Mouse (Mus musculus) liver, embryonic 11.5 days (tissue): ENCODE measurements around the gene Rfc4. TPM values are rescaled to one million over a fixed set of nuclear protein-coding genes. Genes with fewer than 3 reads are reported as not detected.
A peak's percentile ranks its signal among the peaks of the same experiment; 100 is the strongest.

Experiments used
- ATAC-seq: fragments of 200-750 bp; cut with Nextera tagmentation; replicated peaks from 2 replicates; pipeline ENCODE4 v1.8.0; 2017; ENCODE audit warnings: moderate number of reproducible peaks, mild to moderate bottlenecking, moderate TSS enrichment, moderate library complexity; ENCODE audit not compliant: low FRiP score
- DNase-seq: peaks from one replicate; pipeline ENCODE4 v3.0.0-alpha.2; 2017; ENCODE audit warnings: low spot score
- H3K27ac ChIP-seq: fragments of 300-500 bp; sonication (generic); 2 replicates; pipeline ENCODE4 v1.5.1; 2014; ENCODE audit warnings: mild to moderate bottlenecking, low read depth, low read length, control low read depth
- H3K27me3 ChIP-seq: fragments of 300-500 bp; sonication (generic); replicated peaks from 2 replicates; pipeline ENCODE4 v1.6.1; 2014; ENCODE audit warnings: low read length, mixed read lengths; ENCODE audit not compliant: control insufficient read depth, insufficient read depth
- H3K36me3 ChIP-seq: fragments of 300-500 bp; sonication (generic); 2 replicates; pipeline ENCODE4 v1.6.1; 2014; ENCODE audit warnings: mild to moderate bottlenecking, low read length, moderate library complexity, mixed read lengths; ENCODE audit not compliant: control insufficient read depth, insufficient read depth
- H3K4me1 ChIP-seq: fragments of 300-500 bp; sonication (generic); replicated peaks from 2 replicates; pipeline ENCODE4 v1.6.1; 2014; ENCODE audit warnings: low read length, mixed read lengths; ENCODE audit not compliant: control insufficient read depth, insufficient read depth
- H3K4me2 ChIP-seq: fragments of 300-500 bp; sonication (generic); 2 replicates; pipeline ENCODE4 v1.6.1; 2014; ENCODE audit warnings: mild to moderate bottlenecking, control low read depth, moderate library complexity
- H3K4me3 ChIP-seq: fragments of 300-500 bp; sonication (generic); 2 replicates; pipeline ENCODE4 v1.5.1; 2014; ENCODE audit warnings: low read depth, low read length, control low read depth
- H3K9ac ChIP-seq: fragments of 300-500 bp; sonication (generic); 2 replicates; pipeline ENCODE4 v1.6.1; 2014; ENCODE audit warnings: low read depth, low read length, control low read depth
- H3K9me3 ChIP-seq: fragments of 300-500 bp; sonication (generic); 2 replicates; pipeline ENCODE4 v1.6.1; 2016; ENCODE audit warnings: low read length, inconsistent platforms, mixed read lengths; ENCODE audit not compliant: control insufficient read depth
- WGBS: fragments of 180-500 bp; shearing (Covaris S2); extraction: QIAGEN DNeasy Blood & Tissue Kit; methylation state at CpG from one replicate; pipeline ENCODE4 v1.1.7; 2014; 5-methylcytosine and 5-hydroxymethylcytosine counted together
- polyA plus RNA-seq: library from polyadenylated mRNA; unstranded; fragments of >200 nt; fragmentation: Nextera tagmentation; extraction: Ambion mirVana; gene quantifications from 2 replicates; pipeline ENCODE4 v1.2.1, GENCODE M21; 2014

Gene Rfc4
- 204 and 227 TPM in 2 replicates for polyA plus RNA-seq

- DNase-seq: peak; percentile 92
- WGBS: under 1% methylated on average over 51 of the region's 51 CpGs
- H3K27ac ChIP-seq: peak within 1 kb of the TSS; percentile 95
- H3K36me3 ChIP-seq: peaks cover 5% of the 10 kb centered on the region
- no peaks in the 10 kb centered on the region for H3K9me3 ChIP-seq
- peak; percentile 93 for ATAC-seq
- H3K4me1 ChIP-seq: peaks cover 12% of the 10 kb centered on the region
- no peaks in the 10 kb centered on the region for H3K27me3 ChIP-seq
- H3K4me3 ChIP-seq: peak within 1 kb of the TSS; percentile 68
- peak within 1 kb of the TSS; percentile 86 for H3K9ac ChIP-seq
- peak within 1 kb of the TSS; percentile 87 for H3K4me2 ChIP-seq
These were observed at the start of gene Rfc4 for GRCm38 (mm10) chr16:23127673-23128375. Rfc4 (minus strand) TSS chr16:23127737.

GRCm38 (mm10) chr16:23175956-23176355, 48.4 kb upstream of the Rfc4 start:
- 19% methylated on average over 3 of the region's 3 CpGs for WGBS
- no peak overlapping the region; the same call in 1 of the 2 replicates for H3K27ac ChIP-seq
- no peak for DNase-seq
- H3K4me1 ChIP-seq: no peaks in the 10 kb centered on the region
- H3K4me2 ChIP-seq: no peak overlapping the region
- H3K4me3 ChIP-seq: no peak overlapping the region
- no peak overlapping the region for H3K9ac ChIP-seq
- no peaks in the 10 kb centered on the region for H3K36me3 ChIP-seq
- H3K27me3 ChIP-seq: no peaks in the 10 kb centered on the region
- H3K9me3 ChIP-seq: no peaks in the 10 kb centered on the region
- ATAC-seq: no peak

GRCm38 (mm10) chr16:23174855-23175254, 47.3 kb upstream of the Rfc4 start:
- DNase-seq (peak; percentile 7), ATAC-seq (no peak)
- Histone ChIP-seq H3K27me3 (no peaks in the 10 kb centered on the region), H3K4me3 (no peak overlapping the region), H3K4me1 (no peaks in the 10 kb centered on the region; the same call in 1 of the 2 replicates), H3K9me3 (no peaks in the 10 kb centered on the region), H3K9ac (no peak overlapping the region), H3K27ac (no peak overlapping the region), H3K36me3 (no peaks in the 10 kb centered on the region), H3K4me2 (no peak overlapping the region)
- WGBS: 42% methylated on average over 5 of the region's 5 CpGs

GRCm38 (mm10) chr16:23173904-23174303, 46.4 kb upstream of the Rfc4 start:
- Histone ChIP-seq H3K4me1 (no peaks in the 10 kb centered on the region; the same call in 1 of the 2 replicates), H3K27me3 (no peaks in the 10 kb centered on the region), H3K4me3 (no peak overlapping the region), H3K27ac (no peak overlapping the region), H3K9me3 (no peaks in the 10 kb centered on the region), H3K36me3 (no peaks in the 10 kb centered on the region), H3K4me2 (no peak overlapping the region), H3K9ac (no peak overlapping the region)
- no peak for ATAC-seq
- 78% methylated on average over 5 of the region's 5 CpGs for WGBS
- peak; percentile 24 for DNase-seq

- Histone ChIP-seq H3K4me1 (no peaks in the 10 kb centered on the region; the same call in 1 of the 2 replicates), H3K9ac (no peak overlapping the region), H3K27me3 (no peaks in the 10 kb centered on the region), H3K27ac (no peak overlapping the region), H3K4me3 (no peak overlapping the region), H3K9me3 (no peaks in the 10 kb centered on the region), H3K36me3 (no peaks in the 10 kb centered on the region), H3K4me2 (no peak overlapping the region)
- peak; percentile 6 for DNase-seq
- WGBS: 86% methylated on average over 3 of the region's 3 CpGs
- ATAC-seq: no peak
These were observed 43.3 kb upstream of the Rfc4 start for GRCm38 (mm10) chr16:23170813-23171212.

- Histone ChIP-seq H3K27me3 (no peaks in the 10 kb centered on the region), H3K27ac (no peak overlapping the region), H3K9me3 (no peaks in the 10 kb centered on the region), H3K4me2 (no peak overlapping the region), H3K4me1 (no peaks in the 10 kb centered on the region; the same call in 1 of the 2 replicates), H3K4me3 (no peak overlapping the region), H3K9ac (no peak overlapping the region), H3K36me3 (no peaks in the 10 kb centered on the region)
- DNase-seq (no peak), ATAC-seq (no peak)
- 38% methylated on average over 5 of the region's 5 CpGs for WGBS
These were observed 39.5 kb upstream of the Rfc4 start for GRCm38 (mm10) chr16:23167079-23167478.

GRCm38 (mm10) chr16:23166646-23167045, 39.1 kb upstream of the Rfc4 start:
- no peak for ATAC-seq
- no peak overlapping the region for H3K9ac ChIP-seq
- H3K9me3 ChIP-seq: no peaks in the 10 kb centered on the region
- no peaks in the 10 kb centered on the region; the same call in 1 of the 2 replicates for H3K4me1 ChIP-seq
- no peaks in the 10 kb centered on the region for H3K27me3 ChIP-seq
- no peak overlapping the region for H3K27ac ChIP-seq
- peak; percentile 8 for DNase-seq
- H3K4me3 ChIP-seq: no peak overlapping the region
- H3K36me3 ChIP-seq: no peaks in the 10 kb centered on the region
- H3K4me2 ChIP-seq: no peak overlapping the region
- WGBS: 77% methylated on average over 1 of the region's 1 CpGs

GRCm38 (mm10) chr16:23165441-23165840, 37.9 kb upstream of the Rfc4 start:
- H3K9me3 ChIP-seq: no peaks in the 10 kb centered on the region
- ATAC-seq (no peak), DNase-seq (no peak)
- no peak overlapping the region for H3K4me3 ChIP-seq
- no peaks in the 10 kb centered on the region for H3K27me3 ChIP-seq
- H3K4me2 ChIP-seq: no peak overlapping the region
- WGBS: 62% methylated on average over 9 of the region's 9 CpGs
- no peak overlapping the region for H3K9ac ChIP-seq
- no peaks in the 10 kb centered on the region for H3K36me3 ChIP-seq
- no peak overlapping the region for H3K27ac ChIP-seq
- no peaks in the 10 kb centered on the region; the same call in 1 of the 2 replicates for H3K4me1 ChIP-seq

- Histone ChIP-seq H3K4me3 (no peak overlapping the region), H3K9ac (no peak overlapping the region), H3K27ac (no peak overlapping the region; the same call in 1 of the 2 replicates), H3K9me3 (no peaks in the 10 kb centered on the region), H3K27me3 (no peaks in the 10 kb centered on the region), H3K4me2 (no peak overlapping the region), H3K36me3 (no peaks in the 10 kb centered on the region), H3K4me1 (no peaks in the 10 kb centered on the region)
- ATAC-seq (no peak), DNase-seq (no peak)
- 45% methylated on average over 6 of the region's 6 CpGs for WGBS
These were observed 36.9 kb upstream of the Rfc4 start for GRCm38 (mm10) chr16:23164443-23164842.
